Mouse (Mus musculus) thymus, adult 2 months (tissue): ENCODE results near the gene Slc4a1.

Source experiments
- CTCF ChIP-seq: fragments of 200-500 bp; IDR thresholded peaks from 2 replicates; pipeline ENCODE4 v1.5.1; 2012; ENCODE audit warnings: mild to moderate bottlenecking, control low read depth, low read length, moderate library complexity, borderline replicate concordance; ENCODE audit not compliant: control insufficient read depth, poor library complexity, insufficient read depth; ENCODE audit errors: extremely low read depth
- POLR2A ChIP-seq: fragments of 200-500 bp; IDR thresholded peaks from 2 replicates; pipeline ENCODE4 v1.6.1; 2012; ENCODE audit warnings: mild to moderate bottlenecking, low read length, control low read depth, moderate library complexity; ENCODE audit not compliant: control insufficient read depth, poor library complexity, insufficient read depth; ENCODE audit errors: extremely low read depth

GRCm38 (mm10) chr11:102367504-102368280 lies 1.7 kb upstream of the Slc4a1 start:
- TF ChIP-seq CTCF (no peak), POLR2A (no peak)
